ENCODE assay signal across 9 mouse cellular contexts in genomic region chr10:75119396-75119795, GRCm38 (mm10). TPM values are rescaled to one million over a fixed set of nuclear protein-coding genes. Genes with fewer than 3 reads are reported as not detected.
DNase-seq lines count a peak whose midpoint lies in the region; ATAC-seq lines count a peak whose summit lies in the region.
"Had no signal": no experiment of that assay in that cellular context is flagged by ENCODE, and none has a peak within 500 bp of the region (broad histone marks: within the 10 kb centered on the region; RNA-seq: fewer than 3 reads in every experiment).

No protein-coding gene starts in this region.

- H3K27ac ChIP-seq in stomach, embryonic 16.5 days (ENCODE audit: low read length): no peak overlapping the region
- H3K27ac ChIP-seq: lung, embryonic 15.5 days had no signal

- no peaks in the 10 kb centered on the region for H3K27me3 ChIP-seq in stomach, embryonic 16.5 days (ENCODE audit: control insufficient read depth, insufficient read depth, low read length)
- H3K27me3 ChIP-seq: lung, embryonic 15.5 days had no signal

- H3K36me3 ChIP-seq in stomach, embryonic 16.5 days (ENCODE audit: control insufficient read depth, insufficient read depth, low read length): no peaks in the 10 kb centered on the region
- H3K36me3 ChIP-seq: lung, embryonic 15.5 days had no signal

- H3K9me3 ChIP-seq in stomach, embryonic 16.5 days (replicated peaks; ENCODE audit: control insufficient read depth, low read length): no peaks in the 10 kb centered on the region
- H3K9me3 ChIP-seq: lung, embryonic 15.5 days had no signal

- DNase-seq in adrenal gland, adult (ENCODE audit: inconsistent age in 2 of 2, low spot score in 1 of 2): peak; percentile 73 to 79
- DNase-seq in adrenal gland, postnatal 4 days (ENCODE audit: low spot score in 2 of 2): no peak
- peak; percentile 27 for DNase-seq in ovary, adult 18-20 months (ENCODE audit: low spot score)
- DNase-seq in ovary, postnatal 14 days (ENCODE audit: low spot score): no peak
- DNase-seq in kidney, postnatal 36 days: peak; percentile 70 to 78
- DNase-seq in cerebellum, adult 11 months: no peak

- no peak overlapping the region for H3K9ac ChIP-seq in stomach, embryonic 16.5 days (ENCODE audit: low read length)
- H3K9ac ChIP-seq: lung, embryonic 15.5 days had no signal

- peaks cover 27% of the 10 kb centered on the region for H3K4me1 ChIP-seq in stomach, embryonic 16.5 days (ENCODE audit: control insufficient read depth, insufficient read depth, low read length)

- H3K4me3 ChIP-seq in stomach, embryonic 16.5 days (replicated peaks; ENCODE audit: low read length): no peak overlapping the region
- H3K4me3 ChIP-seq: lung, embryonic 15.5 days had no signal

- WGBS in stomach, embryonic 16.5 days: 49% methylated on average over 3 of the region's 3 CpGs

- peak; percentile 62; the same call in 1 of the 2 replicates for ATAC-seq in stomach, embryonic 16.5 days (ENCODE audit: insufficient read depth, low FRiP score)
- no peak for ATAC-seq in CD4-positive, CD25-positive, alpha-beta regulatory T cell, adult 4 months

- no peak overlapping the region for H3K4me2 ChIP-seq in stomach, embryonic 16.5 days (ENCODE audit: low read depth, low read length)
- H3K4me2 ChIP-seq: lung, embryonic 15.5 days had no signal

RNA-seq across cellular contexts. Expression of gene Bcr, which starts 59.0 kb away (rescaled TPM):
- total RNA-seq in adrenal gland, postnatal 4 days (2021): 10 to 100 TPM; 28.2 to 31.7 TPM
- 7.4 and 8.8 TPM in 2 replicates for polyA plus RNA-seq in stomach, embryonic 16.5 days (2015; fragmentation: Nextera tagmentation; extraction: Ambion mirVana)
- polyA plus RNA-seq in CD4-positive, CD25-positive, alpha-beta regulatory T cell, adult 4 months (2017; shearing (Covaris generic)): 1 to 10 TPM; 4.4 to 7.0 TPM

Comparison
In these comparisons a context has a peak if more than half of its experiments do, and no peak if none do; other contexts are left out.
1. DNase-seq: peak in adrenal gland, adult (2 of 2), ovary, adult 18-20 months (single experiment) and kidney, postnatal 36 days (2 of 2); none in adrenal gland, postnatal 4 days (0 of 2), ovary, postnatal 14 days (single experiment) and cerebellum, adult 11 months (single experiment).